8 mouse cellular contexts compared by ENCODE assay signal in the genomic region with DNA sequence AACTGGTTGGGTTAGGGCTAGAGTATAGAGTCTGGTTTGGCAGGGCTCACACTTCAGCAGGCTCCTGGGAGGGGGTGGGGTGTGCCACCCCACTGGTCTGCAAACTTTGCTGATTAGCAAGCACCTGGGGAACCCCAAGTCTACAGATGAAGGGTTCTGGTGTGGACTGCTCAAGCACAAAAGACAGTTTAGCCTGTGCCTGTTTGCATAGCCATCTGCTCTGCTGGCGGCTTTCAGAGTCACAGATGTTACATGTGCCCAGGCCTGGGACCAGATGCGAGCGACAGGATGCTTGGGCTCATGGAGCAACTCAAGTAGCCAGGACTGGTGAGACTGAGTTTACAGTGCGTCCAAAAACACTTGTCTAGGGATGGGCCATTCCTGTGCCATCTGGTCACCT. TPM values are rescaled to one million over a fixed set of nuclear protein-coding genes. Genes with fewer than 3 reads are reported as not detected.
A peak's percentile ranks its signal among the peaks of the same experiment; 100 is the strongest.
DNase-seq lines count a peak whose midpoint lies in the region; ATAC-seq and TF ChIP-seq lines count a peak whose summit lies in the region.

No protein-coding gene starts in this region.

- 66% methylated on average over 4 of the region's 4 CpGs for WGBS in kidney, postnatal 0 days
- WGBS in embryonic facial prominence, embryonic 13.5 days, result 54% methylated on average over 4 of the region's 4 CpGs
- 56% methylated on average over 4 of the region's 4 CpGs for WGBS in hindbrain, postnatal 0 days
- 29% methylated on average over 4 of the region's 4 CpGs for WGBS in spleen, adult 2 months

- H3K36me3 ChIP-seq in kidney, postnatal 0 days (ENCODE audit: insufficient read depth, low read length), result no peaks in the 10 kb centered on the region
- H3K36me3 ChIP-seq in embryonic facial prominence, embryonic 13.5 days, result no peaks in the 10 kb centered on the region
- no peaks in the 10 kb centered on the region for H3K36me3 ChIP-seq in hindbrain, postnatal 0 days (ENCODE audit: insufficient read depth, low read length)
- H3K36me3 ChIP-seq in spleen, adult 2 months (ENCODE audit: control insufficient read depth, insufficient read depth, low read length), result 0 out of 2 replicates have a peak, but pooled peaks cover 3% of the 10 kb centered on the region

- no peak for TF ChIP-seq POLR2A in spleen, adult 2 months (IDR thresholded peaks at IDR 0.05; ENCODE audit: low read depth, low read length)

- no peak overlapping the region for H3K4me3 ChIP-seq in kidney, postnatal 0 days (replicated peaks; ENCODE audit: low read depth, low read length)
- no peak overlapping the region for H3K4me3 ChIP-seq in embryonic facial prominence, embryonic 13.5 days
- H3K4me3 ChIP-seq in hindbrain, postnatal 0 days (ENCODE audit: low read length), result no peak overlapping the region
- no peak overlapping the region for H3K4me3 ChIP-seq in spleen, adult 2 months (ENCODE audit: extremely low read depth, insufficient read depth, insufficient read length)

- TF ChIP-seq CTCF in kidney, postnatal 0 days (IDR thresholded peaks at IDR 0.05; ENCODE audit: low read depth), result no peak
- no peak for TF ChIP-seq CTCF in hindbrain, postnatal 0 days (IDR thresholded peaks at IDR 0.05; ENCODE audit: low read depth)
- no peak for TF ChIP-seq CTCF in spleen, adult 2 months (IDR thresholded peaks at IDR 0.05; ENCODE audit: extremely low read depth, insufficient read depth, insufficient read length, insufficient replicate concordance)

- H3K9me3 ChIP-seq in kidney, postnatal 0 days (replicated peaks; ENCODE audit: low read length), result no peaks in the 10 kb centered on the region
- no peaks in the 10 kb centered on the region for H3K9me3 ChIP-seq in embryonic facial prominence, embryonic 13.5 days
- no peaks in the 10 kb centered on the region for H3K9me3 ChIP-seq in hindbrain, postnatal 0 days (ENCODE audit: low read length)

- H3K4me1 ChIP-seq in kidney, postnatal 0 days (replicated peaks; ENCODE audit: insufficient read depth, low read length), result peaks cover 20% of the 10 kb centered on the region; the same call in 1 of the 2 replicates
- peaks cover 20% of the 10 kb centered on the region for H3K4me1 ChIP-seq in embryonic facial prominence, embryonic 13.5 days
- H3K4me1 ChIP-seq in hindbrain, postnatal 0 days (ENCODE audit: insufficient read depth, low read length), result peaks cover 18% of the 10 kb centered on the region
- peaks cover 58% of the 10 kb centered on the region for H3K4me1 ChIP-seq in spleen, adult 2 months (ENCODE audit: control insufficient read depth, insufficient read depth, insufficient read length)

- no peaks in the 10 kb centered on the region for H3K27me3 ChIP-seq in kidney, postnatal 0 days (ENCODE audit: insufficient read depth, low read length)
- H3K27me3 ChIP-seq in embryonic facial prominence, embryonic 13.5 days, result peaks cover 31% of the 10 kb centered on the region
- no peaks in the 10 kb centered on the region for H3K27me3 ChIP-seq in hindbrain, postnatal 0 days (ENCODE audit: insufficient read depth, low read length)
- H3K27me3 ChIP-seq in spleen, adult 2 months (ENCODE audit: control insufficient read depth, insufficient read depth, low read length), result no peaks in the 10 kb centered on the region

- H3K4me2 ChIP-seq in kidney, postnatal 0 days (ENCODE audit: low read length), result no peak overlapping the region
- no peak overlapping the region for H3K4me2 ChIP-seq in embryonic facial prominence, embryonic 13.5 days
- 0 out of 2 replicates have a peak overlapping the region, but pooled peaks have one; percentile 10 for H3K4me2 ChIP-seq in hindbrain, postnatal 0 days (ENCODE audit: low read depth, low read length)

- no peak overlapping the region for H3K9ac ChIP-seq in kidney, postnatal 0 days (ENCODE audit: low read depth, low read length)
- no peak overlapping the region for H3K9ac ChIP-seq in embryonic facial prominence, embryonic 13.5 days
- H3K9ac ChIP-seq in hindbrain, postnatal 0 days (replicated peaks; ENCODE audit: low read length), result no peak overlapping the region

- H3K27ac ChIP-seq in kidney, postnatal 0 days, result peak overlapping the region; percentile 57; the same call in 1 of the 2 replicates
- peak overlapping the region; percentile 29; the same call in 1 of the 2 replicates for H3K27ac ChIP-seq in embryonic facial prominence, embryonic 13.5 days
- peak overlapping the region; percentile 43 for H3K27ac ChIP-seq in hindbrain, postnatal 0 days
- peak overlapping the region; percentile 61 for H3K27ac ChIP-seq in spleen, adult 2 months (ENCODE audit: insufficient read depth, low read length)

- DNase-seq in kidney, postnatal 0 days (ENCODE audit: low spot score), result no peak
- no peak for DNase-seq in kidney, postnatal 36 days
- peak; percentile 66 for DNase-seq in hindbrain, postnatal 0 days (ENCODE audit: low spot score)
- peak; percentile 57 to 65 for DNase-seq in spleen, adult 2 months (ENCODE audit: low read depth in 1 of 2, low spot score in 2 of 2)
- DNase-seq in ovary, postnatal 14 days (ENCODE audit: low spot score), result no peak
- DNase-seq in Muller cell, postnatal 12 days (ENCODE audit: inconsistent ontology term), result no peak
- DNase-seq in cerebellum, adult 9-10 months, result no peak

- ATAC-seq in kidney, postnatal 0 days (replicated peaks; ENCODE audit: low FRiP score, low read depth), result no peak
- ATAC-seq in embryonic facial prominence, embryonic 13.5 days (ENCODE audit: insufficient number of reproducible peaks, insufficient read depth, low FRiP score, low TSS enrichment, low read depth), result no peak
- ATAC-seq in hindbrain, postnatal 0 days, result peak; percentile 57

RNA-seq across cellular contexts. Expression of a gene that starts 8.3 kb away (rescaled TPM):
- polyA plus RNA-seq in kidney, postnatal 0 days (2015; fragmentation: Nextera tagmentation; extraction: Ambion mirVana), result 10.1 TPM in 2 replicates
- 3.2 and 3.6 TPM in 2 replicates for polyA plus RNA-seq in embryonic facial prominence, embryonic 13.5 days (2015; fragmentation: Nextera tagmentation; extraction: Ambion mirVana)
- total RNA-seq in hindbrain, postnatal 0 days (2014; rRNA removed), result 25.9 and 32.4 TPM in 2 replicates
- 29.7 and 30.3 TPM in 2 replicates for polyA plus RNA-seq in hindbrain, postnatal 0 days (2015; fragmentation: Nextera tagmentation; extraction: Ambion mirVana)
- polyA plus RNA-seq in spleen, adult 2 months (2012; rRNA removed), result 17.6 and 18.6 TPM in 2 replicates

RNA-seq across cellular contexts. Expression of a gene that starts 48.8 kb away (rescaled TPM):
- polyA plus RNA-seq in kidney, postnatal 0 days (2015; fragmentation: Nextera tagmentation; extraction: Ambion mirVana), result 7.1 and 9.1 TPM in 2 replicates
- 13.1 and 13.5 TPM in 2 replicates for polyA plus RNA-seq in embryonic facial prominence, embryonic 13.5 days (2015; fragmentation: Nextera tagmentation; extraction: Ambion mirVana)
- 18.0 and 25.4 TPM in 2 replicates for total RNA-seq in hindbrain, postnatal 0 days (2014; rRNA removed)
- 8.0 and 8.6 TPM in 2 replicates for polyA plus RNA-seq in hindbrain, postnatal 0 days (2015; fragmentation: Nextera tagmentation; extraction: Ambion mirVana)
- polyA plus RNA-seq in spleen, adult 2 months (2012; rRNA removed), result 9.4 and 11.6 TPM in 2 replicates

Comparison
In these comparisons a context has a peak if more than half of its experiments do, and no peak if none do; other contexts are left out.
1. DNase-seq: peak in hindbrain, postnatal 0 days (single experiment) and spleen, adult 2 months (2 of 2); none in kidney, postnatal 0 days (single experiment), kidney, postnatal 36 days (0 of 2), ovary, postnatal 14 days (single experiment), Muller cell, postnatal 12 days (single experiment) and cerebellum, adult 9-10 months (single experiment).
2. Peak in every context shown above with its lines, with median percentiles within 50 percentile points of each other: H3K27ac ChIP-seq.